Mouse (Mus musculus) embryonic facial prominence, embryonic 14.5 days (tissue): Measurements from ENCODE around the gene Kank2. TPM values are rescaled to one million over a fixed set of nuclear protein-coding genes. Genes with fewer than 3 reads are reported as not detected.

Experiments
- ATAC-seq: fragments of 200-750 bp; cut with Nextera tagmentation; 2 replicates; pipeline ENCODE4 v1.8.0; 2017; ENCODE audit warnings: low read depth, moderate number of reproducible peaks, moderate TSS enrichment
- DNase-seq: peaks from one replicate; pipeline ENCODE4 v3.0.0-alpha.2; 2015; ENCODE audit warnings: low spot score
- H3K27ac ChIP-seq: fragments of 300-500 bp; sonication (generic); replicated peaks from 2 replicates; pipeline ENCODE4 v1.5.1; 2014; ENCODE audit warnings: low read depth, mild to moderate bottlenecking, low read length, moderate library complexity
- H3K27me3 ChIP-seq: fragments of 300-500 bp; sonication (generic); replicated peaks from 2 replicates; pipeline ENCODE4 v1.6.1; 2014; ENCODE audit warnings: low read length; ENCODE audit not compliant: control insufficient read depth, insufficient read depth
- H3K36me3 ChIP-seq: fragments of 300-500 bp; sonication (generic); 2 replicates; pipeline ENCODE4 v1.6.1; 2014; ENCODE audit warnings: low read length, mixed read lengths; ENCODE audit not compliant: control insufficient read depth, insufficient read depth
- H3K4me1 ChIP-seq: fragments of 300-500 bp; sonication (generic); 2 replicates; pipeline ENCODE4 v1.6.1; 2014; ENCODE audit warnings: antibody characterized with exemption, low read length; ENCODE audit not compliant: control insufficient read depth, insufficient read depth
- H3K4me2 ChIP-seq: fragments of 300-500 bp; sonication (generic); 2 replicates; pipeline ENCODE4 v1.6.1; 2014; ENCODE audit warnings: low read depth, mild to moderate bottlenecking, low read length, moderate library complexity, mixed read lengths
- H3K4me3 ChIP-seq: fragments of 300-500 bp; sonication (generic); 2 replicates; pipeline ENCODE4 v1.5.1; 2014; ENCODE audit warnings: low read depth, mild to moderate bottlenecking, low read length
- H3K9ac ChIP-seq: fragments of 300-500 bp; sonication (generic); 2 replicates; pipeline ENCODE4 v1.6.1; 2014; ENCODE audit warnings: low read depth, mild to moderate bottlenecking, low read length, moderate library complexity, mixed read lengths
- H3K9me3 ChIP-seq: fragments of 300-500 bp; sonication (generic); 2 replicates; pipeline ENCODE4 v1.6.1; 2016; ENCODE audit warnings: low read length; ENCODE audit not compliant: control insufficient read depth
- WGBS: fragments of 180-500 bp; shearing (Covaris S2); extraction: QIAGEN DNeasy Blood & Tissue Kit; methylation state at CpG from one replicate; pipeline ENCODE4 v1.1.7; 2014; 5-methylcytosine and 5-hydroxymethylcytosine counted together
- polyA plus RNA-seq: library from polyadenylated mRNA; unstranded; fragments of >200 nt; fragmentation: Nextera tagmentation; extraction: Ambion mirVana; gene quantifications from 2 replicates; pipeline ENCODE4 v1.2.1, GENCODE M21; 2014

Kank2 gene
- polyA plus RNA-seq, 1 experiment from 2014 or later, result 12.1 TPM

- Histone ChIP-seq H3K4me3 (no peak overlapping the region), H3K4me1 (no peaks in the 10 kb centered on the region), H3K9me3 (no peaks in the 10 kb centered on the region), H3K36me3 (peaks cover 85% of the 10 kb centered on the region), H3K27me3 (no peaks in the 10 kb centered on the region), H3K4me2 (no peak overlapping the region), H3K27ac (no peak overlapping the region), H3K9ac (no peak overlapping the region)
- DNase-seq (no peak), ATAC-seq (no peak)
- WGBS, result 95% methylated on average over 9 of the region's 9 CpGs
These were observed 66.3 kb downstream of the Kank2 start for GRCm38 (mm10) chr9:21732288-21732687.

DNA sequence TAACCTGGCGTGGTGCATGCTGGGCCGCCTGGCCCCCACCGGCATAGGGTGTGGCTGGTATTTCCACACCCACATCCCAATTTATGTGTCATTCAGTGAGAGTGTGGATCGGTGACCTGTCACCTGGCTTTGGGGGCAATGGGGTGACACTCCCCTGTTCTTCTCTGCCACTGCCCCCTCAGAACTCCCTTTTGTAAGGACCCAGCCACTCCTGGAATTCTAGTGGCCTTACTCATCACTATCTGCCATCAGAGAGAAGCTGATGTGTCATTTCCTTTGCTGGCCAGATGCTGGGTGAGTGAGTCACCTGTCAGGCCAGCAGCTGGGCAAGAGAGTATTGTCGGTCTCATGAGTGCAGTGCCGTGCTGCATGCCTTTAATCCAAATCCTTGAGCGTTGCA lies 69.3 kb downstream of the Kank2 start:
- DNase-seq, result no peak
- Histone ChIP-seq H3K36me3 (peaks cover 56% of the 10 kb centered on the region), H3K27ac (no peak overlapping the region), H3K4me2 (no peak overlapping the region), H3K9ac (no peak overlapping the region), H3K27me3 (no peaks in the 10 kb centered on the region), H3K9me3 (no peaks in the 10 kb centered on the region), H3K4me1 (peaks cover 7% of the 10 kb centered on the region), H3K4me3 (no peak overlapping the region)
- no peak for ATAC-seq
- whole genome bisulfite sequencing, result 75% methylated on average over 7 of the region's 7 CpGs

DNA sequence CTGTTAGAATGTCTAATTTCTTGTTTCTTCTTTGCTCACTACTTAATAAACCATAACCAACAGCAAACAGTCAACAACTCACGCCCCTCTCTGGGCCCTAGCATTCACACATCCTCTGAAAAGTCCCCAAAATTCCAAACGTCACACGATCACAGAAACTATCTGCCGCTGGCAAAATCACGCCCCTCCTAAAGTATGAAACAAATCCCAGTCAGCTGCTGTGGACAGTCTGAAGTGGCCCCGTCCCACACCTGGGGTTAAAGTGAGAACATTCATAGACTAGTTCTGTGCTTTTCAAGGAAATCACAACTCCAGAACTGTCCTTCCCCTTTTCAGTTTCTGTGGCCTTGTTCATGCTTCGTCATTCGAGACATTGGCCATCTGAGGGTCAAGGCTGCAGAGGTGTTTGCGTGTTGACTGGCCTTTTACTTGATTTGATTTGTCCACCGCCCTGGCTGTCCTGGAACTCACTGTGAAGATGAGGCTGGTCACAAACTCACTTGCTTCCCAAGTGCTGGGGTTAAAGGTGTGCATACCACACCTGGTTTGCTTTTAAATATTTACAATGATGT lies 70.2 kb downstream of the Kank2 start:
- no peaks in the 10 kb centered on the region for H3K9me3 ChIP-seq
- H3K4me2 ChIP-seq, result no peak overlapping the region
- H3K4me1 ChIP-seq, result peaks cover 7% of the 10 kb centered on the region
- no peak overlapping the region for H3K4me3 ChIP-seq
- H3K27ac ChIP-seq, result no peak overlapping the region
- DNase-seq, result no peak
- H3K36me3 ChIP-seq, result peaks cover 47% of the 10 kb centered on the region
- H3K27me3 ChIP-seq, result no peaks in the 10 kb centered on the region
- no peak overlapping the region for H3K9ac ChIP-seq
- 75% methylated on average over 10 of the region's 10 CpGs for WGBS
- ATAC-seq, result no peak

DNA sequence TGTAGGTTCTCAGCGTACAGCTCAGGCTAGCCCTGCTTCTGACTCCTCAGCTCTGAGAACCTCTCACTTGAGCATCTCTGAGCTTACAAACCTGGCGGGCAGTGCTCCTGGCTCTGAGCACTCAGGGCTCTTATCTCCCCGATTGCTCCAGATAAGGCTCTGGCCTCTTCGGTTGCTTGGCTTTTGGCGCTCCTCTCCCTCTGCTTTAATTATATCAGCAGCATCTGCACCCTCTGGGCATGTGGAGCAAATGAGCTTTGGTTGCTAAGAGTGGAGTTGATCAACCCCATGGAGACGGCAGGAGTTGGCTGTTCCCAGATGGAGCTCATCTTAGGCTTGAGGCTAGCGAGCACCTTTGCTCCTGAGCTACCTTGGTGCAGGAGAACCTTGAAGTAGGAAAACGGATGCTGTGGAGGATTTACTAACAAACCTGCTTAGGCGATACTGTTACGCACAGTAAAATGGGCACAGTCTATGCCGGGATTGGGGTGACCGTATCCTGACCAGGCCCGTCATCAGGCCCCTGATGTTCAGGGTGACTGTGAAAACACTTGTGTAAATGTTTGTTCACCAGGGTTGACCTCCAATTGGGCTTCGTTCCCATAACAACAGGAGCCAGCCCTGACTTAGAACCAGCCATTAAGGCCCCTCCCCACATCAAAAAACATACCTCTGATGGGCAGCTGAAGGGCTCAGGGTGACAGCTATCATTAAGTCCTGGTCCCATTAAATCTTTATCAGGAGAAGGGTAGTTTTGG lies 72.1 kb downstream of the Kank2 start:
- peak overlapping the region; percentile 73; the same call in 1 of the 2 replicates for H3K4me2 ChIP-seq
- H3K9ac ChIP-seq, result no peak overlapping the region
- H3K27ac ChIP-seq, result no peak overlapping the region

DNA sequence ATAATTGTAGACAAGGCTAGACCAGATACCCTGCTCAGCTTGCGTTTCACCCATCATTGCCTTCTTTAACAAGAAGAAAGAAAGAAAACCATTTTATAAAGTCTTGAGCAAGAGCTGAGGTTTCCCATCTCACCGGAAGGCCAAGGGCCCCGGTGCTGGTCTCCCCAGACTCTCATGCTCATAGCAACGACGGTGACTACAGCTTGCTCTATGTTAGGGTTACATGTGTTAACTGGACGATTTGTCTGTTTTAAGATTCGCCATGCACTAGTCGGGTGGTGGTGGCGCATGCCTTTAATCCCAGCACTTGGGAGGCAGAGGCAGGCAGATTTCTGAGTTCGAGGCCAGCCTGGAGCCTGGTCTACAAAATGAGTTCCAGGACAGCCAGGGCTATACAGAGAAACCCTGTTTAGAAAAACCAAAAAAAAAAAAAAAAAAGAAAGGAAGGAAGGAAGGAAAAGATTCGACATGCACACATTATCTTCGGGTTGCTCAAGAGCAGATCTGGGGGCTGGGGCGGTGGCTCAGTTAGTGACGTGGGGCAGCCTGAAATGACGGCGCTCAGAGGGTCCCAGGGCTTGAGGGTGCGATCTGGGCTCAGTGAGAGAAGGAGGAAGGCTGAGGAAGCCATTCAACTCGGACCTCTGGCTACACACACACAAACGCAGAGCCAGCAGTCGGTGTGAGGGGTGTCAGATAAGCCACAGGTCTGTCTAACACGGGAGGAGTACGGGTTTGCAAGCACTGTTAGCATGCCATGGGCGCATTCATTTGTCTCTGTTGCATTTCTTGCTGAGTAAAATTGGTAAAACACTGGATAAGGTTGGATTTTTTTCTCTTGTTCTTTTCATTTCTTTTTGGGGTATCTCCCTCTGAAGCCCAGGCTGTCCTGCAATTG lies 73.1 kb downstream of the Kank2 start:
- Histone ChIP-seq H3K4me2 (peak overlapping the region; percentile 73), H3K36me3 (peaks cover 19% of the 10 kb centered on the region; the same call in 1 of the 2 replicates), H3K4me1 (peaks cover 7% of the 10 kb centered on the region), H3K9me3 (no peaks in the 10 kb centered on the region), H3K9ac (no peak overlapping the region), H3K4me3 (peak overlapping the region; percentile 69), H3K27me3 (no peaks in the 10 kb centered on the region), H3K27ac (no peak overlapping the region)
- DNase-seq, result no peak
- no peak for ATAC-seq
- 80% methylated on average over 23 of the region's 23 CpGs for WGBS

More for the DNA sequence above, 72.1 kb downstream of the Kank2 start:
- H3K4me3 ChIP-seq, result no peak overlapping the region
- H3K9me3 ChIP-seq, result no peaks in the 10 kb centered on the region
- DNase-seq (peak; percentile 17), ATAC-seq (no peak)
- H3K36me3 ChIP-seq, result peaks cover 27% of the 10 kb centered on the region; the same call in 1 of the 2 replicates
- 75% methylated on average over 14 of the region's 14 CpGs for WGBS
- H3K27me3 ChIP-seq, result no peaks in the 10 kb centered on the region
- peaks cover 7% of the 10 kb centered on the region for H3K4me1 ChIP-seq

- Histone ChIP-seq H3K9ac (peak overlapping the region; percentile 72), H3K27me3 (no peaks in the 10 kb centered on the region), H3K9me3 (no peaks in the 10 kb centered on the region), H3K4me1 (peaks cover 7% of the 10 kb centered on the region), H3K27ac (peak overlapping the region; percentile 95), H3K36me3 (peaks cover 12% of the 10 kb centered on the region; the same call in 1 of the 2 replicates), H3K4me2 (peak overlapping the region; percentile 73), H3K4me3 (peak overlapping the region; percentile 69)
- peak; percentile 94 for ATAC-seq
- 3% methylated on average over 11 of the region's 18 CpGs for WGBS
- DNase-seq, result peak; percentile 99
These were observed 74.4 kb downstream of the Kank2 start for GRCm38 (mm10) chr9:21724147-21724536.

DNA sequence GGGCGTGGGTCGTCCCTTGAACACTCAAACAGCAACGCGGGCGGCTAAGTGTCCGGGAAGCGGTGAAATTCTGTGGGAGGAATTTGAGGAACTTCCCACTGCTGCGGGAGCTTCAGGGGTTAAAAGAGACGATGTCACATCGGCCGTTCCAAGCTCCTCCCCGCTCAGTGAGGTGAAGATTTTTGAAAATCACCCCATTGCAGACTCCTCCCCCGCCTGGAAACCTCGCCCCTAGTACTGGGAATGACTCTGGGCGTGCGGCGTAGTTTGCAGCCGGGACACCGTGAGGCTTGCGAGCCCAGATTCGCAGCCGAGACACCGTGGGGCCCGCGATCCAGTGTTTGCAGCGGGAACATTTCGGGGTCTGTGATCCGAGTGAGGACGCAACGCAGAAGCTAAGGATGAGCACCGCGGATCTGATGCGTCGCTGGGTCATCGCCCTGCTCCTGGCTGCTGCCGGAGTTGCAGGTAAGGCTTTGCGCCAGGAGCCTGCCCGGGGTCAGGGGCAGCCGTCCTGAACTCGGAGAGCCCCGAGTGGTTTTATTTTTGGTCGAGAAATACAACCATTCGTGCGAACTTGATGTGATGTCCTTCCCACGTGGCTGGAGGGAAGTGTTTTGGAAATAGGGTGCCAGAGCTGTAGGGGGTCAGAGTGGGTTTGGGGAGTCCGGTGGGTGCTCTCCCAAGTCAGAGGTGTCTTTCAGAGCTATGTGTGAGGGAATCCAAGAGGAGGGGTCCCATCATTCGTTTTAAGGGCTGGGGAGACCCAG lies 75.0 kb downstream of the Kank2 start, which contains the start of gene Ldlr:
Gene Ldlr (plus strand): TSS at position 107 of the 770 bp plus-strand sequence.
- under 1% methylated on average over 47 of the region's 47 CpGs for WGBS
- peak within 1 kb of the TSS; percentile 73 for H3K4me2 ChIP-seq
- DNase-seq (peak; percentile 97), ATAC-seq (peak; percentile 89)
- peak within 1 kb of the TSS; percentile 69 for H3K4me3 ChIP-seq
- no peaks in the 10 kb centered on the region for H3K9me3 ChIP-seq
- peak within 1 kb of the TSS; percentile 72 for H3K9ac ChIP-seq
- H3K4me1 ChIP-seq, result peaks cover 7% of the 10 kb centered on the region
- peak within 1 kb of the TSS; percentile 95 for H3K27ac ChIP-seq
- H3K36me3 ChIP-seq, result 0 out of 2 replicates have a peak, but pooled peaks cover 7% of the 10 kb centered on the region
- no peaks in the 10 kb centered on the region for H3K27me3 ChIP-seq

GRCm38 (mm10) chr9:21721036-21721435 lies 77.5 kb downstream of the Kank2 start:
- no peak overlapping the region for H3K9ac ChIP-seq

More at GRCm38 (mm10) chr9:21721036-21721435, 77.5 kb downstream of the Kank2 start:
- H3K27ac ChIP-seq, result no peak overlapping the region
- DNase-seq, result peak; percentile 20
- no peaks in the 10 kb centered on the region for H3K36me3 ChIP-seq
- no peaks in the 10 kb centered on the region for H3K9me3 ChIP-seq
- no peak overlapping the region for H3K4me2 ChIP-seq
- ATAC-seq, result no peak
- peaks cover 7% of the 10 kb centered on the region for H3K4me1 ChIP-seq
- H3K27me3 ChIP-seq, result no peaks in the 10 kb centered on the region
- 75% methylated on average over 2 of the region's 2 CpGs for WGBS
- no peak overlapping the region for H3K4me3 ChIP-seq
